Mouse (Mus musculus) lung, postnatal 0 days (tissue): ENCODE data around the gene Eno2.

Experiments used
- CTCF ChIP-seq: IDR thresholded peaks from 2 replicates; pipeline ENCODE4 v1.5.1; 2016; ENCODE audit warnings: antibody characterized with exemption, mild to moderate bottlenecking
- EP300 ChIP-seq: IDR thresholded peaks from 2 replicates; pipeline ENCODE4 v1.6.1; 2016; ENCODE audit warnings: antibody characterized with exemption, mild to moderate bottlenecking, control low read depth

- no peak for TF ChIP-seq CTCF
- no peak for TF ChIP-seq EP300
Measured at GRCm38 (mm10) chr6:124814448-124814847, 45.0 kb upstream of the Eno2 start.
